Mouse (Mus musculus) liver, embryonic 11.5 days (tissue): ENCODE data around the gene Cuedc1. TPM values are rescaled to one million over a fixed set of nuclear protein-coding genes. Genes with fewer than 3 reads are reported as not detected.
A peak's percentile ranks its signal among the peaks of the same experiment; 100 is the strongest.
"Not testable (repeated sequence)": the region's sequence is repeated elsewhere in the genome, so short reads cannot be mapped to it uniquely, and the experiment has no call there.

Experiments
- ATAC-seq: fragments of 200-750 bp; cut with Nextera tagmentation; replicated peaks from 2 replicates; pipeline ENCODE4 v1.8.0; 2017; ENCODE audit warnings: moderate number of reproducible peaks, mild to moderate bottlenecking, moderate TSS enrichment, moderate library complexity; ENCODE audit not compliant: low FRiP score
- DNase-seq: peaks from one replicate; pipeline ENCODE4 v3.0.0-alpha.2; 2017; ENCODE audit warnings: low spot score
- H3K27ac ChIP-seq: fragments of 300-500 bp; sonication (generic); 2 replicates; pipeline ENCODE4 v1.5.1; 2014; ENCODE audit warnings: mild to moderate bottlenecking, low read depth, low read length, control low read depth
- H3K27me3 ChIP-seq: fragments of 300-500 bp; sonication (generic); replicated peaks from 2 replicates; pipeline ENCODE4 v1.6.1; 2014; ENCODE audit warnings: low read length, mixed read lengths; ENCODE audit not compliant: control insufficient read depth, insufficient read depth
- H3K36me3 ChIP-seq: fragments of 300-500 bp; sonication (generic); 2 replicates; pipeline ENCODE4 v1.6.1; 2014; ENCODE audit warnings: mild to moderate bottlenecking, low read length, moderate library complexity, mixed read lengths; ENCODE audit not compliant: control insufficient read depth, insufficient read depth
- H3K4me1 ChIP-seq: fragments of 300-500 bp; sonication (generic); replicated peaks from 2 replicates; pipeline ENCODE4 v1.6.1; 2014; ENCODE audit warnings: low read length, mixed read lengths; ENCODE audit not compliant: control insufficient read depth, insufficient read depth
- H3K4me2 ChIP-seq: fragments of 300-500 bp; sonication (generic); 2 replicates; pipeline ENCODE4 v1.6.1; 2014; ENCODE audit warnings: mild to moderate bottlenecking, control low read depth, moderate library complexity
- H3K4me3 ChIP-seq: fragments of 300-500 bp; sonication (generic); 2 replicates; pipeline ENCODE4 v1.5.1; 2014; ENCODE audit warnings: low read depth, low read length, control low read depth
- H3K9ac ChIP-seq: fragments of 300-500 bp; sonication (generic); 2 replicates; pipeline ENCODE4 v1.6.1; 2014; ENCODE audit warnings: low read depth, low read length, control low read depth
- H3K9me3 ChIP-seq: fragments of 300-500 bp; sonication (generic); 2 replicates; pipeline ENCODE4 v1.6.1; 2016; ENCODE audit warnings: low read length, inconsistent platforms, mixed read lengths; ENCODE audit not compliant: control insufficient read depth
- WGBS: fragments of 180-500 bp; shearing (Covaris S2); extraction: QIAGEN DNeasy Blood & Tissue Kit; methylation state at CpG from one replicate; pipeline ENCODE4 v1.1.7; 2014; 5-methylcytosine and 5-hydroxymethylcytosine counted together
- polyA plus RNA-seq: library from polyadenylated mRNA; unstranded; fragments of >200 nt; fragmentation: Nextera tagmentation; extraction: Ambion mirVana; gene quantifications from 2 replicates; pipeline ENCODE4 v1.2.1, GENCODE M21; 2014

Gene Cuedc1
- polyA plus RNA-seq, 1 experiment from 2014 or later = 6.9 TPM

DNA sequence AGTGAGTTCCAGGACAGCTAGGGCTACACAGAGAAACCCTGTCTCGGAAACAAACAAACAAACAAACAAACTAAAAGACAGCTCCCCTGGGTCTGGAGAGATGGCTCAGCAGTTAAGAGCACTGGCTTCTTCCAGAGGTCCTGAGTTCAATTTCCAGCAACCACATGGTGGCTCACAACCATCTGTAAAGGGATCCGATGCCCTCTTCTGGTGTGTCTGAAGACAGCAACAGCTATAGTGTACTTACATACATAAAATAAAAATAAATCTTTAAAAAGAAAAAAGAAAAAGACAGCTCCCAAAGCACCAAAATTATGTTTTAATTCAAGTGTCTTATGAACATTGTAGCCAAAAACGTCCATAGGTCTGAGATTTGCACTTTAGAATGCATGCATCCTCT is 97.8 kb downstream of the Cuedc1 start:
- H3K27ac ChIP-seq, DNase-seq, H3K4me2 ChIP-seq, H3K36me3 ChIP-seq, H3K9me3 ChIP-seq, ATAC-seq, H3K9ac ChIP-seq, H3K4me1 ChIP-seq, H3K4me3 ChIP-seq: not testable (repeated sequence)
- peaks cover 63% of the 10 kb centered on the region for H3K27me3 ChIP-seq
- WGBS = 73% methylated on average over 3 of the region's 3 CpGs

- Histone ChIP-seq H3K9me3 (no peaks in the 10 kb centered on the region), H3K4me3 (no peak overlapping the region), H3K9ac (no peak overlapping the region), H3K4me2 (no peak overlapping the region), H3K27me3 (peaks cover 49% of the 10 kb centered on the region), H3K36me3 (no peaks in the 10 kb centered on the region), H3K27ac (no peak overlapping the region), H3K4me1 (peaks cover 14% of the 10 kb centered on the region)
- WGBS = 3% methylated on average over 2 of the region's 2 CpGs
- DNase-seq = no peak
- ATAC-seq = no peak
Observed at GRCm38 (mm10) chr11:88197153-88197576, 99.3 kb downstream of the Cuedc1 start.

DNA sequence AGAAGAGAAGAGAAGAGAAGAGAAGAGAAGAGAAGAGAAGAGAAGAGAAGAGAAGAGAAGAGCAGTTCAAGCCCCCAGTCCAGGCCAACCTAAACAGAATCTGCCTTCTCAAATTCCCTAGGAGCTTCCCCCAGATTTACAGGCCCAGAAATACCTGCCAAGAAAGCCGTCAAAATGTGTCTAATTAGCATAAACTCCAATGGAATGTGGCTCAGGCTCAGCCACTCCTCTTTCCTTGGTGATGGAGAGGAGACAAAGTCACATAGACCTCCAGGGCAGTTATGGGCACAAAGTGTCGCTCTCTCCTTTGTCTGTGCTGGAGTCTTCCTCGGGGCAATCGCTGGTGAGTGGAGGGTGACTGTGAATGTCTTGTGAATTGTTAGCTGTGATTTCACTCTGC is 100.4 kb downstream of the Cuedc1 start:
- Histone ChIP-seq H3K36me3 (no peaks in the 10 kb centered on the region), H3K4me3 (no peak overlapping the region), H3K9ac (no peak overlapping the region), H3K9me3 (no peaks in the 10 kb centered on the region), H3K27ac (no peak overlapping the region), H3K4me2 (no peak overlapping the region), H3K4me1 (peaks cover 17% of the 10 kb centered on the region), H3K27me3 (peaks cover 38% of the 10 kb centered on the region)
- WGBS = 52% methylated on average over 4 of the region's 4 CpGs
- ATAC-seq = no peak
- DNase-seq = no peak

DNA sequence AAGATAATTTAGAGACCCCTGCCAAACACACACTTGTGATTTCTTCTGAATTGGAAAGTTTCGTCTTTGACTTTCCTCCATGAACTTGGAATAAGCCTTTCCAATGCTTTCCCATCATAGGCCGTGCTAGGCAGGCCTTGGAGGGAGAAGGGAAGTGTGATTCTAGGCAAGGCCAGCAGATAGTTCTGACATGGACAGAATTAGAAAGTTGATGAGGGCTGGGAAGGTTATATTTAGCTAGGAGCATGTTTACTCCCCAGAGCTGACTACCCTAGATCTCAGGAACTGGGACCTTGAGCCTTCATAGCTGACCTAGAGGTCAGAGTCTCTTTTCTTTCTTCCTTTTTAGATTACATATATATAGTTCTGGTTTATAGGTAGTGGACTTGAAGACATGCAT is 103.3 kb downstream of the Cuedc1 start:
- DNase-seq (no peak), ATAC-seq (no peak)
- Histone ChIP-seq H3K4me3 (no peak overlapping the region), H3K36me3 (no peaks in the 10 kb centered on the region), H3K4me1 (peaks cover 15% of the 10 kb centered on the region), H3K27ac (no peak overlapping the region), H3K9me3 (no peaks in the 10 kb centered on the region), H3K27me3 (peaks cover 17% of the 10 kb centered on the region), H3K4me2 (no peak overlapping the region), H3K9ac (no peak overlapping the region)
- 64% methylated on average over 2 of the region's 2 CpGs for WGBS

DNA sequence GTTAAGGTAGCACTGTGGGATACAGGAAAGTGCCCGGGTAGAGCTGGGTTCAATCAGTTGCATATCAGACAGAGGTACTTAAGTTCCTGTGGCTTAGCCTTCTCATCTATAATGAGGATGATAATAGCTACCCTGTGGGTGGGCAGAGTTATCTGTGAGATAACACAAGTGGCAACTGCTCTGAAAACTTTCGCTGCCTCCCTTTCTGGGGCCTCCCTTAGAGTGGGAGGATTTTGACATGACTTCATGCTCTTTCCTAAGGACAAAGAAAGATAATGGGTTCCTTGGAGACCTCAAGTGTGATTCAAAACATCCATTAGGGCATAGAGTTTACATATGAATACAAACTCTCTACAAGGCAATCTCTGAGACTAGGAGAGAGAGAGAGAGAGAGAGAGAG is 104.2 kb downstream of the Cuedc1 start:
- ATAC-seq (no peak), DNase-seq (no peak)
- Histone ChIP-seq H3K4me1 (peaks cover 16% of the 10 kb centered on the region), H3K9me3 (no peaks in the 10 kb centered on the region), H3K4me3 (no peak overlapping the region), H3K9ac (no peak overlapping the region), H3K4me2 (no peak overlapping the region), H3K27ac (no peak overlapping the region), H3K27me3 (peaks cover 9% of the 10 kb centered on the region), H3K36me3 (0 out of 2 replicates have a peak, but pooled peaks cover under 1% of the 10 kb centered on the region)
- 11% methylated on average over 2 of the region's 2 CpGs for WGBS

GRCm38 (mm10) chr11:88203712-88204532 is 106.1 kb downstream of the Cuedc1 start, which contains the start of gene Mrps23:
Gene Mrps23 (plus strand): TSS chr11:88204388.
- Histone ChIP-seq H3K27me3 (peaks cover 6% of the 10 kb centered on the region; the same call in 1 of the 2 replicates), H3K36me3 (peaks cover 3% of the 10 kb centered on the region; the same call in 1 of the 2 replicates), H3K4me2 (peak within 1 kb of the TSS; percentile 90), H3K9ac (peak within 1 kb of the TSS; percentile 87), H3K27ac (peak within 1 kb of the TSS; percentile 90), H3K9me3 (no peaks in the 10 kb centered on the region), H3K4me3 (peak within 1 kb of the TSS; percentile 88), H3K4me1 (peaks cover 18% of the 10 kb centered on the region)
- DNase-seq (peak; percentile 91), ATAC-seq (peak; percentile 95)
- WGBS = under 1% methylated on average over 51 of the region's 51 CpGs

- peaks cover 3% of the 10 kb centered on the region; the same call in 1 of the 2 replicates for H3K36me3 ChIP-seq
- H3K27ac ChIP-seq = peak overlapping the region; percentile 38; the same call in 1 of the 2 replicates
- ATAC-seq = peak; percentile 29; the same call in 1 of the 2 replicates
- peaks cover 18% of the 10 kb centered on the region for H3K4me1 ChIP-seq
- H3K9me3 ChIP-seq = no peaks in the 10 kb centered on the region
- H3K27me3 ChIP-seq = peaks cover 2% of the 10 kb centered on the region; the same call in 1 of the 2 replicates
- WGBS = 26% methylated on average over 30 of the region's 30 CpGs
- H3K4me3 ChIP-seq = peak overlapping the region; percentile 88
- DNase-seq = no peak
- H3K4me2 ChIP-seq = peak overlapping the region; percentile 79
- H3K9ac ChIP-seq = peak overlapping the region; percentile 87
Observed at GRCm38 (mm10) chr11:88204593-88205368, 106.9 kb downstream of the Cuedc1 start.

DNA sequence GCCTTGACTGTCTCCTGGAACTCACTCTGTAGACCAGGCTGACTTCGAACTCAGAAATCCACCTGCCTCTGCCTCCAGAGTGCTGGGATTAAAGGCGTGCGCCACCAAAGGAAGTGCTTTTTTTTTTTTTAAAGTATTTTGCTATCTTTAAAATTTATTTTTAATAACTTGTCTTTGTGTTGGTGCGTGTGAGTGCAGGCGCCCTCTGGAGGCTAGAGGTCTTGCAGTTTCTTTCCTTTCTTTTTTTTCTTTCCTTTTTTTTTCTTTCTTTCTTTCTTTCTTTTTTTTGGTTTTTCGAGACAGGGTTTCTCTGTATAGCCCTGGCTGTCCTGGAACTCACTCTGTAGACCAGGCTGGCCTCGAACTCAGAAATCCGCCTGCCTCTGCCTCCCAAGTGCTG is 108.7 kb downstream of the Cuedc1 start:
- not testable (repeated sequence) for ATAC-seq, H3K4me3 ChIP-seq, H3K9ac ChIP-seq, DNase-seq, H3K27ac ChIP-seq, H3K4me2 ChIP-seq, H3K9me3 ChIP-seq, H3K27me3 ChIP-seq
- H3K36me3 ChIP-seq = peaks cover 15% of the 10 kb centered on the region; the same call in 1 of the 2 replicates
- 82% methylated on average over 8 of the region's 8 CpGs for WGBS
- H3K4me1 ChIP-seq = peaks cover 17% of the 10 kb centered on the region
